Mouse (Mus musculus) E14TG2a.4 (cell line): ENCODE results near the gene Pthlh.

Experiments used
- H3K27me3 ChIP-seq: 2 replicates; pipeline ENCODE4 v1.6.1; 2014; ENCODE audit warnings: low read length, control low read depth; ENCODE audit not compliant: insufficient read depth
- H3K36me3 ChIP-seq: 2 replicates; pipeline ENCODE4 v1.6.1; 2014; ENCODE audit warnings: low read length, control low read depth; ENCODE audit not compliant: insufficient read depth
- H3K4me1 ChIP-seq: replicated peaks from 2 replicates; pipeline ENCODE4 v1.6.1; 2014; ENCODE audit warnings: low read depth, low read length, control low read depth
- H3K4me3 ChIP-seq: replicated peaks from 2 replicates; pipeline ENCODE4 v1.5.1; 2014; ENCODE audit warnings: mild to moderate bottlenecking, low read length
- H3K9me3 ChIP-seq: 2 replicates; pipeline ENCODE4 v1.6.1; 2014; ENCODE audit warnings: low read length, control low read depth
- CTCF ChIP-seq: conservative IDR thresholded peaks from 2 replicates; pipeline ENCODE4 v1.5.1; 2014; ENCODE audit warnings: low read length
- NANOG ChIP-seq: IDR thresholded peaks from 2 replicates; pipeline ENCODE4 v1.6.1; 2014; ENCODE audit warnings: borderline replicate concordance, low read length, mixed read lengths
- POU5F1 ChIP-seq: IDR thresholded peaks from 2 replicates; pipeline ENCODE4 v1.6.1; 2014; ENCODE audit warnings: low read length, borderline replicate concordance

The Pthlh gene

DNA sequence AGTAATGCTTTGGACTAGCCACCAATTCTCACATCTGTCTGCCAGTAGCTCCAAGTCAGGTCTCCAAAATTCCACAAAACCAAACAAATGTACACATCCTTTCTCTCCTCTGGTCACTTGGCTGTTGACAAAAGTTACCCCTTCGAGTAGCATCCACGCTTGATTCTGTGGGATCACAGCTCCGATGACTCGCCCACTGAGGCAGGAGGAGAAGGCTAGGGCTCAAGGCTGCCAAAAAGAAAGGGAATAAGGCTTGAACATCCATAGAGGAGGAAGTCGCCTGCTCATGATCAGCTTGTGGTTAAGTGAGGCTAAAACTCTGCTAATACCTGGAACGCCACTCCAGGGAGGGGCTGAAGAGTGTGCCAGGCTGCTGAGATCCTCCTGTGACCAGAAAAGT, 2.5 kb upstream of the Pthlh start:
- no peaks in the 10 kb centered on the region for H3K36me3 ChIP-seq
- peaks cover 20% of the 10 kb centered on the region for H3K4me1 ChIP-seq
- H3K9me3 ChIP-seq, result no peaks in the 10 kb centered on the region
- TF ChIP-seq CTCF, result no peak
- no peak for TF ChIP-seq NANOG
- no peak for TF ChIP-seq POU5F1
- no peak overlapping the region for H3K4me3 ChIP-seq
- H3K27me3 ChIP-seq, result peaks cover 77% of the 10 kb centered on the region

- TF ChIP-seq NANOG (no peak), POU5F1 (no peak), CTCF (no peak)
- Histone ChIP-seq H3K36me3 (no peaks in the 10 kb centered on the region), H3K4me3 (peak overlapping the region; percentile 77), H3K9me3 (no peaks in the 10 kb centered on the region), H3K4me1 (peaks cover 17% of the 10 kb centered on the region), H3K27me3 (peaks cover 74% of the 10 kb centered on the region)
Observed at GRCm38 (mm10) chr6:147263178-147263577, 805 bp downstream of the Pthlh start.

DNA sequence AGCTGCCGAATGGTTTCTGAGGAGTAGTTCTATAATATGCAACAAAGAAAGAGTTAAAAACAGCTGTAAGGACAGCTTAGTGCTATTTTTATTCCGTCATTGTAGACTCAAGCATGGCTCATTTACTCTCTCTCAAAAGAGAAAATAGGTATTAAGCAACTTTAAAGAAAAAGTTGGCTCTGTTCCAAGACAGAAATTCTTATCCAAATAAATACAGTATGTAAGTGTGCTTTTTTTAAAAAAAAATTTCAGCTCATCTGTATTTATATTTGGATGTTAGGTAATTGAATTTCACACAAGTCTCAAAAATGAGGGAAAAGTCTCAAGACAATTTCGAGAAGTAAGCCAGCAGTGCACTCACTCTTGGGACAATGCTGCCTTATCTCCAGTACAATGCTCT, 2.4 kb downstream of the Pthlh start:
- Histone ChIP-seq H3K4me3 (no peak overlapping the region), H3K36me3 (no peaks in the 10 kb centered on the region), H3K4me1 (peaks cover 18% of the 10 kb centered on the region), H3K27me3 (peaks cover 64% of the 10 kb centered on the region), H3K9me3 (no peaks in the 10 kb centered on the region)
- TF ChIP-seq CTCF, result no peak
- TF ChIP-seq NANOG, result no peak
- no peak for TF ChIP-seq POU5F1

DNA sequence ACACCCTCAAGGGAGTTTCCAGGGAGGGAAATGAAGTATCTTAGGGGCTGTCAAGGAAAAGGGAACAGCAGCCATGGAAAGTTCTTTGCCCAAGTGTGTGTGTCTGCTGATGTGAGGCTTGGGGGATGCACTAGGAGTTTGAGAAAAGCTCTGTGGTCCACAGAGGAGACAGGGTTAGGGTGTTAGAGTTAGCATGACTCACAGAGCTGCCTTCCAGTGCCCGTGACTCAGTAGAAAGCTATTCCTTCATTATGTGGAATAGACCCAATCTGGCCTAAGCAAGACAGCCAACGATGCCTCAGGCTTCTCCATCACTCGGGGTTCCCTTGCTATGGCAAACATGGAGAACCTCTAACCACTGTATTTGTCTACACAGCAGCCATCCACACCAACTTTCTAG, 3.2 kb downstream of the Pthlh start:
- Histone ChIP-seq H3K27me3 (peaks cover 55% of the 10 kb centered on the region), H3K36me3 (no peaks in the 10 kb centered on the region), H3K4me3 (no peak overlapping the region), H3K9me3 (no peaks in the 10 kb centered on the region), H3K4me1 (peaks cover 18% of the 10 kb centered on the region)
- TF ChIP-seq NANOG (no peak), POU5F1 (no peak), CTCF (no peak)

- Histone ChIP-seq H3K36me3 (no peaks in the 10 kb centered on the region), H3K4me1 (no peaks in the 10 kb centered on the region), H3K4me3 (no peak overlapping the region), H3K9me3 (no peaks in the 10 kb centered on the region), H3K27me3 (no peaks in the 10 kb centered on the region)
- TF ChIP-seq POU5F1 (no peak), CTCF (no peak), NANOG (no peak)
Observed at GRCm38 (mm10) chr6:147247782-147248181, 16.2 kb downstream of the Pthlh start.

DNA sequence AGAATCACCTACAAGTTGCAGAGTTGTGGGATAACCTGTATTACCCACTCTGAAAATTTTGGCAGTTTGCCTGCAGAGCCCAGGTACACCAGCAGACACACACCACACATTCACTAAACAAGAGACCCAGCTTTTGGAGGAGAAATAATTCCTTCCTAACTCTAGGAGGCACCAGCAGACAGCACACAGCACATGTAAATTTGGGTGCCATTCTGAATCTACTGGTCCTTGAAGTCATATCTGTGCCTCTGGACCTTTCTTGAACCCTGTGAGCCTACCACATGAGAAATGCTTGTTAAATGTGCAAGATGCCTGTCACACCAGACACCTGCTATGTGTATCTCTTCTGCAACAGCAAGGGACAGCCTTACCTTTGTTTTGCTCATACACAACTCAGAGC, 19.7 kb downstream of the Pthlh start:
- no peaks in the 10 kb centered on the region for H3K9me3 ChIP-seq
- H3K4me1 ChIP-seq, result no peaks in the 10 kb centered on the region
- no peaks in the 10 kb centered on the region for H3K36me3 ChIP-seq
- 0 out of 2 replicates have a peak, but pooled peaks cover 3% of the 10 kb centered on the region for H3K27me3 ChIP-seq
- H3K4me3 ChIP-seq, result no peak overlapping the region
- no peak for TF ChIP-seq CTCF
- no peak for TF ChIP-seq POU5F1
- TF ChIP-seq NANOG, result no peak

- no peaks in the 10 kb centered on the region for H3K4me1 ChIP-seq
- H3K36me3 ChIP-seq, result no peaks in the 10 kb centered on the region
- no peaks in the 10 kb centered on the region for H3K9me3 ChIP-seq
- H3K4me3 ChIP-seq, result no peak overlapping the region
- TF ChIP-seq CTCF, result no peak
- TF ChIP-seq NANOG, result no peak
- TF ChIP-seq POU5F1, result no peak
- H3K27me3 ChIP-seq, result 0 out of 2 replicates have a peak, but pooled peaks cover 3% of the 10 kb centered on the region
Observed at GRCm38 (mm10) chr6:147243655-147244054, 20.3 kb downstream of the Pthlh start.

DNA sequence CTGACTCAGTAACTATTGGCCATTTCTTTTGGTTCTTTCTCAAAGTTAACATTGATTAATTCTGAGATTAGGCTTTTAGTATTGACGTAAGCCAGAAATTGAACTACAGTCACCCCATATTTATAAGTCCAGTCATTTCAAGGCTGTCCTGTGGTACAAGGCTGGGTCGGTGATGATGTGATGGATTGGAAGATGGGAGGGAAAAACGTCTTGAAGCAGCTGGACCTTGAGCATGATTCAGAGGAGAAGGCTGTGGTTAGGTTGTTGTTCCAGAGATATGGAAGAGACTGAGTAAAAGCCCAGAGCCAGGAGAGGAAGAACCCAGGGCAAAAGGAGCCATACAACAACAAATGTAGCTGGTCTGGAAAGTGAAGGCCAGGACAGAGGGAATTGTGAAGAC, 22.4 kb downstream of the Pthlh start:
- 0 out of 2 replicates have a peak, but pooled peaks cover 3% of the 10 kb centered on the region for H3K27me3 ChIP-seq
- H3K4me3 ChIP-seq, result no peak overlapping the region
- H3K36me3 ChIP-seq, result no peaks in the 10 kb centered on the region
- H3K9me3 ChIP-seq, result no peaks in the 10 kb centered on the region
- no peaks in the 10 kb centered on the region for H3K4me1 ChIP-seq
- TF ChIP-seq NANOG, result no peak
- no peak for TF ChIP-seq CTCF
- no peak for TF ChIP-seq POU5F1

DNA sequence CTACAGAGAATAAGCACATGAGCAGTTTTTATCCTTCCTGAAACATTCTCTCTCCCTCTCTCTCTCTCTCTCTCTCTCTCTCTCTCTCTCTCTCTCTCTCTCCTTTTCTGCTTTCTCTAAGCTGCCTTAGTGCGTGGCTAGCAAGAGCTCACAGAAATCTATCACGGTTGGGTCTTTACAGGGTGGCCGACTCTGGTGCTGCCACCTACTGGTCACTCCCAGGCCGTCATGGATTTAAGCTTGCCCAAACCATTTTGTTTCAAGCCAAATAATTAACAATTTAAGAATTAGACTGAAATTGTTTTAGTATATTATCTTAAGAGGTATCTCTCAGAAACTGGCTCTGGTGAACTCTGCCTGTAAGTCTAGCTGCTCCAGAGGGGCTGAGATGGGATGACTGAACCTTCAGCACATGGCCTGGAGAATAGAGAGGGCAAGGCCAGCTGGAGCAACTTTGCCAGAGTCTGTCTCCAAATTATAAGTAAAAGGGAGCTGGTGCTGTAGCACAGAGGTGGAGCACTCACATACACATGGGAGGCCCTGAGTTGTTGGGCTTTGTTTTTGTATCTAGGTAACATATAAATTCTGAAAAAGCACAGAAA, 23.7 kb downstream of the Pthlh start:
- no peaks in the 10 kb centered on the region for H3K36me3 ChIP-seq
- 0 out of 2 replicates have a peak, but pooled peaks cover 3% of the 10 kb centered on the region for H3K27me3 ChIP-seq
- TF ChIP-seq POU5F1 (no peak), CTCF (peak; percentile 89), NANOG (no peak)
- H3K4me1 ChIP-seq, result no peaks in the 10 kb centered on the region
- H3K4me3 ChIP-seq, result no peak overlapping the region
- no peaks in the 10 kb centered on the region for H3K9me3 ChIP-seq
